In the genomic region with DNA sequence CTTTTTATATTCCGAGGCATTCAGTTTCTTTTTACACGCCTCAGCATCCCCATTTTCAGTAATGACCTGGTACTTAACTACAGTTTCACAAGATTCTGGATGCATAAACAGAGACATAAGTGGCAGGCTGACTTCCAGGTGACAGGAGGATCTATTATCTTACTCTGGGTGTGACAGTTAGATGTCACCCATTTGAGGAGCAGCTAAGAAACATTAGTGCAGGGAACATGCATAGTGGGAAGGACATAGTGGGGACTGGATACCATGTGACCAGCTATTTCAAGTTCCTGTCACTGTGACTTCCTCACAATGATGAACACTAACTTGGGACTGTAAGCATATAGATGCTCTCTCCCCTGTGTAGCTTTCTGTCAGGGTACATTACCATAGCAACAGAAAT, we compare ENCODE assay signal across 27 mouse cellular contexts.
DNase-seq lines count a peak whose midpoint lies in the region; ATAC-seq and TF ChIP-seq lines count a peak whose summit lies in the region.
"Had no signal": no experiment of that assay in that cellular context is flagged by ENCODE, and none has a peak within 500 bp of the region (broad histone marks: within the 10 kb centered on the region; RNA-seq: fewer than 3 reads in every experiment).

No protein-coding gene starts in this region.

- intact Hi-C loops in heart, postnatal 10 days (cut with DNase I) = no loop called here

- H3K4me3 ChIP-seq in forebrain, embryonic 11.5 days (ENCODE audit: low read depth, low read length) = no peak overlapping the region
- H3K4me3 ChIP-seq in forebrain, embryonic 10.5 days = no peak overlapping the region
- no peak overlapping the region for H3K4me3 ChIP-seq in midbrain, embryonic 15.5 days
- H3K4me3 ChIP-seq in midbrain, embryonic 14.5 days (replicated peaks; ENCODE audit: low read depth, low read length) = no peak overlapping the region
- no peak overlapping the region for H3K4me3 ChIP-seq in forebrain, embryonic 15.5 days
- H3K4me3 ChIP-seq in forebrain, postnatal 0 days (ENCODE audit: low read depth, low read length) = no peak overlapping the region
- no peak overlapping the region for H3K4me3 ChIP-seq in thymus, adult 2 months (ENCODE audit: control insufficient read depth, insufficient read depth, low read length)
- H3K4me3 ChIP-seq: embryonic facial prominence, embryonic 13.5 days; embryonic facial prominence, embryonic 15.5 days; erythroblast, embryonic 14.5 days had no signal

- no peak for TF ChIP-seq POLR2A in thymus, adult 2 months (IDR thresholded peaks at IDR 0.05; ENCODE audit: control insufficient read depth, extremely low read depth, insufficient read depth, low read length, poor library complexity)

- no peak for DNase-seq in forebrain, embryonic 11.5 days (ENCODE audit: low spot score)
- no peak for DNase-seq in forebrain, embryonic 10.5 days (ENCODE audit: extremely low spot score, low spot score)
- no peak for DNase-seq in midbrain, embryonic 14.5 days
- no peak for DNase-seq in forebrain, postnatal 0 days
- no peak for DNase-seq in heart, postnatal 10 days
- DNase-seq in thymus, adult 2 months = no peak
- DNase-seq: adrenal gland, adult 8-10 months; adrenal gland, postnatal 14 days; adrenal gland, postnatal 36 days; B cell, adult 2 months; cerebellum, adult 11 months; cerebellum, adult 18-20 months; cerebellum, adult 8-10 months; cerebellum, adult 9-11 months; cerebellum, postnatal 14 days; cerebellum, postnatal 36 days; embryo, embryonic 11 days had no signal

- no peaks in the 10 kb centered on the region for H3K4me1 ChIP-seq in forebrain, embryonic 11.5 days (replicated peaks; ENCODE audit: control insufficient read depth, insufficient read depth, low read length)
- H3K4me1 ChIP-seq in forebrain, embryonic 10.5 days = no peaks in the 10 kb centered on the region
- peaks cover 3% of the 10 kb centered on the region; the same call in 1 of the 2 replicates for H3K4me1 ChIP-seq in midbrain, embryonic 15.5 days
- H3K4me1 ChIP-seq in midbrain, embryonic 14.5 days (ENCODE audit: control insufficient read depth, insufficient read depth, low read length) = 0 out of 2 replicates have a peak, but pooled peaks cover 6% of the 10 kb centered on the region
- peaks cover 9% of the 10 kb centered on the region; the same call in 1 of the 2 replicates for H3K4me1 ChIP-seq in forebrain, embryonic 15.5 days
- no peaks in the 10 kb centered on the region for H3K4me1 ChIP-seq in forebrain, postnatal 0 days (ENCODE audit: insufficient read depth)
- no peaks in the 10 kb centered on the region for H3K4me1 ChIP-seq in thymus, adult 2 months (replicated peaks; ENCODE audit: control insufficient read depth, insufficient read depth, low read length)
- H3K4me1 ChIP-seq: embryonic facial prominence, embryonic 13.5 days; embryonic facial prominence, embryonic 15.5 days had no signal

- ATAC-seq in forebrain, embryonic 11.5 days (replicated peaks; ENCODE audit: low FRiP score) = 0 out of 2 replicates have a peak, but pooled peaks have one; percentile 33
- ATAC-seq in midbrain, embryonic 15.5 days (replicated peaks) = peak; percentile 30; the same call in 1 of the 2 replicates
- no peak for ATAC-seq in midbrain, embryonic 14.5 days (ENCODE audit: low FRiP score, low TSS enrichment)
- ATAC-seq in forebrain, embryonic 15.5 days (replicated peaks) = 0 out of 2 replicates have a peak, but pooled peaks have one; percentile 38
- ATAC-seq in forebrain, postnatal 0 days = peak; percentile 54; the same call in 1 of the 2 replicates
- ATAC-seq: activated CD4-positive, CD25-positive, alpha-beta regulatory T cell, adult 4 months; CD4-positive, CD25-positive, alpha-beta regulatory T cell, adult 4 months; Patski had no signal

- WGBS in forebrain, embryonic 11.5 days = 73% methylated on average over 2 of the region's 2 CpGs
- 87% methylated on average over 2 of the region's 2 CpGs for WGBS in forebrain, embryonic 10.5 days
- 64% methylated on average over 2 of the region's 2 CpGs for WGBS in midbrain, embryonic 15.5 days
- 71% methylated on average over 2 of the region's 2 CpGs for WGBS in midbrain, embryonic 14.5 days
- WGBS in forebrain, embryonic 15.5 days = 44% methylated on average over 2 of the region's 2 CpGs
- WGBS in forebrain, postnatal 0 days = 26% methylated on average over 2 of the region's 2 CpGs
- 93% methylated on average over 2 of the region's 2 CpGs for WGBS in thymus, adult 2 months

- H3K9me3 ChIP-seq in forebrain, embryonic 11.5 days (ENCODE audit: control insufficient read depth, low read length) = no peaks in the 10 kb centered on the region
- no peaks in the 10 kb centered on the region for H3K9me3 ChIP-seq in forebrain, embryonic 10.5 days
- no peaks in the 10 kb centered on the region for H3K9me3 ChIP-seq in midbrain, embryonic 15.5 days
- no peaks in the 10 kb centered on the region for H3K9me3 ChIP-seq in midbrain, embryonic 14.5 days (ENCODE audit: control insufficient read depth, low read length)
- H3K9me3 ChIP-seq in forebrain, embryonic 15.5 days = no peaks in the 10 kb centered on the region
- no peaks in the 10 kb centered on the region for H3K9me3 ChIP-seq in forebrain, postnatal 0 days (ENCODE audit: low read length)
- H3K9me3 ChIP-seq: embryonic facial prominence, embryonic 13.5 days; embryonic facial prominence, embryonic 15.5 days had no signal

- H3K4me2 ChIP-seq in forebrain, embryonic 11.5 days (ENCODE audit: low read depth, low read length, severe bottlenecking) = no peak overlapping the region
- H3K4me2 ChIP-seq in midbrain, embryonic 15.5 days = no peak overlapping the region
- no peak overlapping the region for H3K4me2 ChIP-seq in midbrain, embryonic 14.5 days (ENCODE audit: low read length)
- no peak overlapping the region for H3K4me2 ChIP-seq in forebrain, embryonic 15.5 days (replicated peaks)
- no peak overlapping the region for H3K4me2 ChIP-seq in forebrain, postnatal 0 days (ENCODE audit: low read depth)
- H3K4me2 ChIP-seq: embryonic facial prominence, embryonic 13.5 days; embryonic facial prominence, embryonic 15.5 days had no signal

- no peak for TF ChIP-seq CTCF in forebrain, postnatal 0 days (IDR thresholded peaks at IDR 0.05; ENCODE audit: low read depth)
- TF ChIP-seq CTCF in thymus, adult 2 months (IDR thresholded peaks at IDR 0.05; ENCODE audit: borderline replicate concordance, control insufficient read depth, extremely low read depth, insufficient read depth, low read length, poor library complexity) = no peak

- no peaks in the 10 kb centered on the region for H3K27me3 ChIP-seq in forebrain, embryonic 11.5 days (ENCODE audit: control insufficient read depth, insufficient read depth, low read length)
- no peaks in the 10 kb centered on the region for H3K27me3 ChIP-seq in forebrain, embryonic 10.5 days (ENCODE audit: poor library complexity, severe bottlenecking)
- no peaks in the 10 kb centered on the region for H3K27me3 ChIP-seq in midbrain, embryonic 15.5 days (replicated peaks)
- H3K27me3 ChIP-seq in midbrain, embryonic 14.5 days (ENCODE audit: control insufficient read depth, insufficient read depth, low read length) = no peaks in the 10 kb centered on the region
- H3K27me3 ChIP-seq in forebrain, embryonic 15.5 days = no peaks in the 10 kb centered on the region
- no peaks in the 10 kb centered on the region for H3K27me3 ChIP-seq in forebrain, postnatal 0 days (ENCODE audit: insufficient read depth, low read length)
- no peaks in the 10 kb centered on the region; the same call in 1 of the 2 replicates for H3K27me3 ChIP-seq in thymus, adult 2 months (ENCODE audit: control insufficient read depth, insufficient read depth, low read length)
- H3K27me3 ChIP-seq: CH12.LX; embryonic facial prominence, embryonic 13.5 days; embryonic facial prominence, embryonic 15.5 days had no signal

- no peak overlapping the region for H3K27ac ChIP-seq in forebrain, embryonic 11.5 days (ENCODE audit: low read depth, low read length)
- no peak overlapping the region for H3K27ac ChIP-seq in forebrain, embryonic 10.5 days
- no peak overlapping the region for H3K27ac ChIP-seq in midbrain, embryonic 15.5 days
- H3K27ac ChIP-seq in midbrain, embryonic 14.5 days (replicated peaks; ENCODE audit: low read depth, low read length) = no peak overlapping the region
- no peak overlapping the region for H3K27ac ChIP-seq in forebrain, embryonic 15.5 days (replicated peaks)
- no peak overlapping the region for H3K27ac ChIP-seq in forebrain, postnatal 0 days (ENCODE audit: low read depth, low read length)
- H3K27ac ChIP-seq in thymus, adult 2 months (ENCODE audit: control insufficient read depth, insufficient read depth, low read length) = no peak overlapping the region
- H3K27ac ChIP-seq: embryonic facial prominence, embryonic 13.5 days; embryonic facial prominence, embryonic 15.5 days had no signal

- H3K36me3 ChIP-seq in forebrain, embryonic 11.5 days (ENCODE audit: control insufficient read depth, insufficient read depth, low read length) = no peaks in the 10 kb centered on the region
- H3K36me3 ChIP-seq in forebrain, embryonic 10.5 days (replicated peaks) = no peaks in the 10 kb centered on the region
- no peaks in the 10 kb centered on the region for H3K36me3 ChIP-seq in midbrain, embryonic 15.5 days (replicated peaks)
- H3K36me3 ChIP-seq in midbrain, embryonic 14.5 days (ENCODE audit: control insufficient read depth, insufficient read depth, low read length) = no peaks in the 10 kb centered on the region
- H3K36me3 ChIP-seq in forebrain, embryonic 15.5 days = no peaks in the 10 kb centered on the region
- no peaks in the 10 kb centered on the region for H3K36me3 ChIP-seq in forebrain, postnatal 0 days (ENCODE audit: insufficient read depth)
- no peaks in the 10 kb centered on the region for H3K36me3 ChIP-seq in thymus, adult 2 months (ENCODE audit: control insufficient read depth, insufficient read depth, low read length)
- H3K36me3 ChIP-seq: embryonic facial prominence, embryonic 13.5 days; embryonic facial prominence, embryonic 15.5 days; G1E had no signal

- H3K9ac ChIP-seq in forebrain, embryonic 11.5 days (ENCODE audit: low read length) = no peak overlapping the region
- H3K9ac ChIP-seq in midbrain, embryonic 15.5 days = no peak overlapping the region
- no peak overlapping the region for H3K9ac ChIP-seq in midbrain, embryonic 14.5 days (replicated peaks; ENCODE audit: low read length)
- no peak overlapping the region for H3K9ac ChIP-seq in forebrain, embryonic 15.5 days (replicated peaks)
- no peak overlapping the region for H3K9ac ChIP-seq in forebrain, postnatal 0 days
- H3K9ac ChIP-seq: embryonic facial prominence, embryonic 13.5 days; embryonic facial prominence, embryonic 15.5 days had no signal
